Mouse (Mus musculus): ENCODE results near the gene Sft2d1. TPM values are rescaled to one million over a fixed set of nuclear protein-coding genes. Genes with fewer than 3 reads are reported as not detected.
A peak's percentile ranks its signal among the peaks of the same experiment; 100 is the strongest.

Sft2d1 gene
- polyA plus RNA-seq, 1 experiment, result 90.1 TPM

DNA sequence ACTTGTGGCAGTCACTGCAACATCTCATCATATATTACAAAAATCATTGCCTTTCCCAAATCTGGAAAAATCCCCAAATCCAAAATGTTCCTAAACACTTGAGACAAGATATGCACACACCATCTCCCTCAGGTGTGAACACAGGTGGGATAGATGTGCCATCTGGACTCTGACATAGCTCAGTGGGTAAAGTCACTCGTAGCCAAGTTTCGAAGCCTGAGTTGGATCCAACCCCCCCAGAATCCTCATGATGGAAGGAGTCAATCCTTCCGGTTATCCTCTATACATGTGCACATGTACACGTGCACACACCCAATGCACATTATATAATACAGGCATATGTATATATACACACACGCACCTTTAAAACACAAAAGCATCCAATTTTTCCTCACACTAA lies 50.0 kb downstream of the Sft2d1 start:
- 94% methylated on average over 5 of the region's 5 CpGs for WGBS
- TF ChIP-seq CTCF (IDR thresholded peaks at IDR 0.05; ENCODE audit: extremely low read depth, insufficient read length, insufficient replicate concordance, low read depth, low read length), result no peak
- TF ChIP-seq POLR2A (IDR thresholded peaks at IDR 0.05; ENCODE audit: low read depth, low read length), result no peak
- Histone ChIP-seq H3K4me1 (ENCODE audit: control insufficient read depth, insufficient read depth, insufficient read length, low read length) (no peaks in the 10 kb centered on the region), H3K27me3 (ENCODE audit: control insufficient read depth, insufficient read depth, low read length) (0 out of 2 replicates have a peak, but pooled peaks cover 4% of the 10 kb centered on the region), H3K4me3 (ENCODE audit: low read depth, low read length) (no peak overlapping the region), H3K36me3 (ENCODE audit: control insufficient read depth, insufficient read depth, low read length) (no peaks in the 10 kb centered on the region), H3K27ac (ENCODE audit: insufficient read depth, low read depth, low read length) (no peak overlapping the region)

DNA sequence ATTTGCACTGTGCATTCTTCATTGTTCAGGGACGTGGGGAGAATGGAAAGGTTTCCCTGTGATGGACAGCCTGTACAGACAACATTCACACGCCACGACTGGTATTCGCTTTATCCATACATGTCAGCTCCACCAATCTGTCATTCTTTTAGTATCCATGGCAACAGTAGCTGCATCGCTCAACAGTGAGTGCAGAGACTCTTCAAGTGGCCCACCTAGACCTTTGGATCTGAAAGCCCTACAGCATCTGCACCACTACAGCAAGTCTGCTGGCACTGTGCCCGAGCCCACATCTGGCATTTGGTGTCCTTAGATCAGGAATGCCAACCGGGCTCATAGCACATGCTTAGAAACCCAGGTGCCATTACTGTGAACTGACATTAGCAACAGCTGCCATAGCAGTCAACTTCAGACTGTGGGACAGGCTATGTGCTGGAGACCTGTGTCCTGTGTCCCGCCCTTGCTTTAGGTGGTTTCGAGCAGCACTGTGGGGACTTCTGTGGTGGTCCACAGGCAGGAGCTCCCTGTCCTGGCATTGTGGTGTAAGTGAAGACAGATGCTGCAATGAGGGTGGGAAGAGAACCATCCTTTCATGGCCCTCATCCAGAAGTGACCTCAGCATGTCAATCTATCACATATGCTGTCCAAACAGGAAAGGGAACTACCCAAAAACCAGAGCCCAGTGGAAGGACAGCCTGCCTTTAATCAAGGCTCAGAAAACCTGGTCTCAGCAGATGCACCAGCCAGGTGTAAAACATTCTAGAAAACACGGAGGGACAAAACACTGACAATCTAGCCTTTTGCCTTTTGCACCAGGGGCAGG lies 50.6 kb downstream of the Sft2d1 start:
- 71% methylated on average over 10 of the region's 10 CpGs for WGBS
- Histone ChIP-seq H3K27ac (ENCODE audit: insufficient read depth, low read depth, low read length) (no peak overlapping the region), H3K27me3 (ENCODE audit: control insufficient read depth, insufficient read depth, low read length) (0 out of 2 replicates have a peak, but pooled peaks cover 4% of the 10 kb centered on the region), H3K4me3 (ENCODE audit: low read depth, low read length) (no peak overlapping the region), H3K4me1 (ENCODE audit: control insufficient read depth, insufficient read depth, insufficient read length, low read length) (no peaks in the 10 kb centered on the region), H3K36me3 (ENCODE audit: control insufficient read depth, insufficient read depth, low read length) (no peaks in the 10 kb centered on the region)
- TF ChIP-seq CTCF (IDR thresholded peaks at IDR 0.05; ENCODE audit: extremely low read depth, insufficient read length, insufficient replicate concordance, low read depth, low read length) (no peak), POLR2A (IDR thresholded peaks at IDR 0.05; ENCODE audit: low read depth, low read length) (no peak)

DNA sequence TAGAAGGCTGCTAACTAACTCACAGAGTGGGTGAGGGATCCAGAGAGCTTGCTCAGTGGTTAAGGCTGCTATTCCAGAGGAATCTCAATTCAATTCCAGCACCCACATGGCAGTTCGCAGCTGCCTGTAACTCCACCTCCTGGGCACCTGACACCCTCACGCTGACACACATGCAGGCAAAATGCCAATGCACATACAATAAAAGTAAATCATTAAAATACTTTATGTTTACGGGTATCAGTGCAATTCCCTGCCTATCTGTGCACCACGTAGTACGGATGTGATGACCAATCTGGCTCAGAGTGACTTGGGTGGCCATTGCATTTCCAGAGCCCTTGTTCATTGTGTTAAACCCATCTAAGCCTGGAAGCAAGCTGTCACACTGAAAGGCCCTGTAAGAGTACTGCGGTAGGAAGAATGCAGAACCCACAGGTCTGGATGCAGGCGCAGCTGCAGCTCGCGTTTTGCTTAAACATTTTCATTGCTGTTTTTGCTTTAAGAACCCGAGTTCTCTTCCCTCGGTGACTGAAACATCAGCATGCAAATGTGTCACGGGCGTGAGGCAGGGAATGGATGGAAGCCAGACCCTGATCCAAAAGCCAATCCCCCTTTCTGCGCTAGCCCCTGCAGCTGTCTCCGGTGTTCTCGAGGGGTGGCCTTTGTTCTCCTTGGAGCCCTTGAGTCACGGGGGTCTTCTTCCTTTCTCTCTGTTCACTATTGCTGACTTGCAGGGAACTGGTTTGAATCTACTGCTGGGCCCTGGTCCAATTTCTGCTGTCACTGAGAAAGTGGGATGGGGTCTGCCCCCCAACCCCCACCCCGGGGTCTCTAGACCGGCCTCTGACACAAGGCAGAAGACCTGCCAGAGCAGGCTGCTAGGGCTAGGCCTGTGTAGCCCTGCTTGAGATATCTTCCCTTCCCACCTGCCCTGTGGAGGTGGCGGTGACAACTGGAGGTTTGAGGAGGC lies 56.9 kb downstream of the Sft2d1 start:
- H3K36me3 ChIP-seq (ENCODE audit: control insufficient read depth, insufficient read depth, low read length), result no peaks in the 10 kb centered on the region
- no peak overlapping the region for H3K27ac ChIP-seq (ENCODE audit: insufficient read depth, low read depth, low read length)
- peaks cover 6% of the 10 kb centered on the region; the same call in 1 of the 2 replicates for H3K4me1 ChIP-seq (ENCODE audit: control insufficient read depth, insufficient read depth, insufficient read length, low read length)
- TF ChIP-seq POLR2A (IDR thresholded peaks at IDR 0.05; ENCODE audit: low read depth, low read length), result no peak
- no peak for TF ChIP-seq CTCF (IDR thresholded peaks at IDR 0.05; ENCODE audit: extremely low read depth, insufficient read length, insufficient replicate concordance, low read depth, low read length)
- 22% methylated on average over 20 of the region's 20 CpGs for WGBS
- H3K4me3 ChIP-seq (ENCODE audit: low read depth, low read length), result peak overlapping the region; percentile 15; the same call in 1 of the 2 replicates
- no peaks in the 10 kb centered on the region for H3K27me3 ChIP-seq (ENCODE audit: control insufficient read depth, insufficient read depth, low read length)

DNA sequence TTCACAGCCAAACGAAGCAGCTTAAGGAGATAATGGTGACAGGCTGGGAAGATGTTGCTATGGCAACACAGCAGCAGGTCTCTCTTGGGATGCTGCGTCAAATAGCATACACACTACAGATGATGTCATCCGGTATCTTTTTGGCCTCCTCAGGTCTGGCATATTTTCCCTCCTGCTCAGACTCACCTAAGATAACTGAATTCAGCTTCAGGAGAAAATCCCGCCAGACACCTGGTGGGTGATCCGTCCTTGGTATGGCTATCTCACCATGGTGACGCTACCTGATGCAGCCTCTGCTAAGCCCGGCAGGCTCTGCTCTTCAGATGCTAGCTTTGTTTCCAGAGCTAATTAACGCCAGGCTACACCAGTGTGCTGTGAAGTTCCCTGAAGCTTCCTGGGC lies 57.7 kb downstream of the Sft2d1 start:
- no peak overlapping the region for H3K27ac ChIP-seq (ENCODE audit: insufficient read depth, low read depth, low read length)
- TF ChIP-seq CTCF (IDR thresholded peaks at IDR 0.05; ENCODE audit: extremely low read depth, insufficient read length, insufficient replicate concordance, low read depth, low read length), result no peak
- no peak for TF ChIP-seq POLR2A (IDR thresholded peaks at IDR 0.05; ENCODE audit: low read depth, low read length)

DNA sequence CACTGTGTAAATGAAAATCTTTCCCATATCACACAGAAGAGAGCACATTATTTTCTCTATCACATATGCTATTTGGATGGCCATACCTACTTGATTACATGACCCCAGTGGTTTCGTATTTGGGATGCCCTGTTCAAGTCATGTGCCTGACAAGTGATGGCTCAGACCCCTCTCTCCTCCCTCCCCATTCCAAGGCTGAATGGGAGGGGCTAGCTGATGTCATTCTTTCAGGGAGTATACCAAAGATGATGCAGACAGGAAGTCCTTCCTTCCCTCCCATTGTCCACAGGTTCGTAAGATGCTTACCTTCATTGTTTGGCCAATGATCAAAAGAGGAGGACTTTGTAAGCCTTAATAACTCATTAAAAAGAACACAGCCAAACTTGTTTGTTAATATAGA lies 58.3 kb downstream of the Sft2d1 start:
- 66% methylated on average over 2 of the region's 2 CpGs for WGBS
- TF ChIP-seq CTCF (IDR thresholded peaks at IDR 0.05; ENCODE audit: extremely low read depth, insufficient read length, insufficient replicate concordance, low read depth, low read length) (no peak), POLR2A (IDR thresholded peaks at IDR 0.05; ENCODE audit: low read depth, low read length) (no peak)
- no peaks in the 10 kb centered on the region for H3K27me3 ChIP-seq (ENCODE audit: control insufficient read depth, insufficient read depth, low read length)
- H3K4me1 ChIP-seq (ENCODE audit: control insufficient read depth, insufficient read depth, insufficient read length, low read length), result peaks cover 6% of the 10 kb centered on the region; the same call in 1 of the 2 replicates
- no peaks in the 10 kb centered on the region for H3K36me3 ChIP-seq (ENCODE audit: control insufficient read depth, insufficient read depth, low read length)
- no peak overlapping the region for H3K27ac ChIP-seq (ENCODE audit: insufficient read depth, low read depth, low read length)
- no peak overlapping the region for H3K4me3 ChIP-seq (ENCODE audit: low read depth, low read length)

More for the DNA sequence above, 57.7 kb downstream of the Sft2d1 start:
- Histone ChIP-seq H3K36me3 (ENCODE audit: control insufficient read depth, insufficient read depth, low read length) (no peaks in the 10 kb centered on the region), H3K4me1 (ENCODE audit: control insufficient read depth, insufficient read depth, insufficient read length, low read length) (peaks cover 6% of the 10 kb centered on the region; the same call in 1 of the 2 replicates), H3K4me3 (ENCODE audit: low read depth, low read length) (no peak overlapping the region), H3K27me3 (ENCODE audit: control insufficient read depth, insufficient read depth, low read length) (no peaks in the 10 kb centered on the region)
- 54% methylated on average over 8 of the region's 8 CpGs for WGBS

DNA sequence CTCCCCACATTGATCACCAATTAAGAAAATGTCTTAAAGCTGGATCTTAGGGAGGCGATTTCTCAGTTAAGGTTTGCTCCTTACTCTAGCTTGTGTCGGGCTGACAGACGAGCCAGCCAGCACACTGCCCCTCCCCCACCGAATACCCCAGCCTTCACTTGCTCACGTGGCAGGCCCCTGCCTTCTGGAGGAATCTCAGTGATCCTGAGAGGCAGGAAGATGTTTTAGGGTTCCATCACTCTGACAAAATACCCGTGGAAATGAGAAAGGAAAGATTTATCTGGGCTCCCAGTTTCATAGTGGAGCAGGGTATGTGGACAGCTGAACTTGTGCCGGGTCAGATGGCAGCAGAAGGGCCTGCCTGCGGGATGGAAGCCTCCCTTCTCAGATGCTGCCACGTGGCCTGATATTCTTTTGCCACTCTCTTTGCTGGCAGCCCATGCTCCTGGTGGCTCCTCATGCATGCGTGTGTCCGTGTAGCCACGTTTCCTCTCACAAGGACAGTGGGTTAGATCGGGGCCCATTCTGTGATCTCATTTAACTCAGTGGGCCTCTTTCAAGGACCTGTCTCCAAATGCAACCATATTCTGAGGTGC lies 59.8 kb downstream of the Sft2d1 start:
- Histone ChIP-seq H3K36me3 (ENCODE audit: control insufficient read depth, insufficient read depth, low read length) (no peaks in the 10 kb centered on the region), H3K27me3 (ENCODE audit: control insufficient read depth, insufficient read depth, low read length) (no peaks in the 10 kb centered on the region), H3K4me3 (ENCODE audit: low read depth, low read length) (no peak overlapping the region), H3K4me1 (ENCODE audit: control insufficient read depth, insufficient read depth, insufficient read length, low read length) (peaks cover 6% of the 10 kb centered on the region; the same call in 1 of the 2 replicates), H3K27ac (ENCODE audit: insufficient read depth, low read depth, low read length) (no peak overlapping the region)
- TF ChIP-seq POLR2A (IDR thresholded peaks at IDR 0.05; ENCODE audit: low read depth, low read length), result no peak
- TF ChIP-seq CTCF (IDR thresholded peaks at IDR 0.05; ENCODE audit: extremely low read depth, insufficient read length, insufficient replicate concordance, low read depth, low read length), result no peak
- WGBS, result 77% methylated on average over 13 of the region's 13 CpGs

All from small intestine, adult 2 months (tissue).